Mouse (Mus musculus): ENCODE data around the gene Npm1.

DNA sequence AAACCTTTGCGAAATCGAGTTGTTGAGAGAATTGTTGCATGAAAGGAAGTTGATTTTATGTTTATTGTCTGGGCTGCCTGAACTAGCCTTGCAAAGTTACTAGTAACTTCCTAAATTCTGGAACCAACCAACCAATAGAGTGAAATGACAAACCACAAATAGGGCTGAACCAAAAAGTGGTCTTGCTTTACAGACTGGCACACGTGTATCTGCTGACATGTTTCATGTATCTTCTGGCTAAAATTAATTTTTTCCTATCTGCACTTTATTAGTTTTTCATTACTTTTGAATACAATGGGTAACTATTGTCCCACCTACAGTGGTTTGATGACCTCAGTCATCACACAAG, 13.9 kb downstream of the Npm1 start:
- TF ChIP-seq CTCF (IDR thresholded peaks at IDR 0.05) = no peak
- no peak for TF ChIP-seq POLR2A (IDR thresholded peaks at IDR 0.05; ENCODE audit: insufficient read depth, low read depth, low read length)

All from heart, adult 2 months (tissue).